Mouse (Mus musculus): ENCODE results near the gene Gnao1. TPM values are rescaled to one million over a fixed set of nuclear protein-coding genes. Genes with fewer than 3 reads are reported as not detected.

Gnao1 gene
- polyA plus RNA-seq, 1 experiment from 2014 or later: 0.74 TPM

- Histone ChIP-seq H3K4me3 (replicated peaks) (no peak overlapping the region), H3K9me3 (replicated peaks) (no peaks in the 10 kb centered on the region), H3K4me2 (no peak overlapping the region), H3K27me3 (peaks cover 31% of the 10 kb centered on the region), H3K27ac (replicated peaks) (no peak overlapping the region), H3K4me1 (replicated peaks) (peaks cover 3% of the 10 kb centered on the region; the same call in 1 of the 2 replicates), H3K9ac (no peak overlapping the region), H3K36me3 (replicated peaks) (no peaks in the 10 kb centered on the region)
- no peak for ATAC-seq (ENCODE audit: insufficient read depth)
- 73% methylated on average over 1 of the region's 1 CpGs for WGBS (ENCODE audit: insufficient replicate concordance)
These were observed 7.6 kb downstream of the Gnao1 start for GRCm38 (mm10) chr8:93817366-93817765.

GRCm38 (mm10) chr8:93819929-93820328 lies 10.2 kb downstream of the Gnao1 start:
- no peak overlapping the region for H3K9ac ChIP-seq

DNA sequence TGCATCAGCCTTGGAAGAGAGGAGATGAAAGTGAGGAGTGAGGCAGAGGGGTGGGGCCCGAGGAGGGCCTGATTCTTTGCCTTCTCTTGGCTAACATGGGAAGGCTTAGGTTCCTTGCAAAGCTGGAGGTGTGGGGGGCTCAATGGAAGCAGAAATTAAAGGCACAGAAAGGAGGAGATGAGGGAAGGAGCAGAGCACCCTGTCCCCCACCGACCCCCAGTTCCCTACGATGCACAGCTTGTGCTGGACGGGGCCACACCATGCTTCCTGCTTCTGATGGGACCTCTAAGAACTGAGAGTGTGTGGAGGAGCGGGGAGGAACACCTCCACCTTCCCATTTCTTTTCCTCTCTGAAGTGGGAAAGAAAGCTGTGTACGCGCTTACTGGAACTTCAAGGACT lies 11.6 kb downstream of the Gnao1 start:
- H3K4me2 ChIP-seq: no peak overlapping the region
- no peaks in the 10 kb centered on the region for H3K27me3 ChIP-seq
- WGBS (ENCODE audit: insufficient replicate concordance): 65% methylated on average over 7 of the region's 7 CpGs
- ATAC-seq (ENCODE audit: insufficient read depth): no peak
- H3K4me1 ChIP-seq (replicated peaks): no peaks in the 10 kb centered on the region
- H3K27ac ChIP-seq (replicated peaks): no peak overlapping the region
- no peaks in the 10 kb centered on the region for H3K36me3 ChIP-seq (replicated peaks)
- no peaks in the 10 kb centered on the region for H3K9me3 ChIP-seq (replicated peaks)
- no peak overlapping the region for H3K4me3 ChIP-seq (replicated peaks)
- no peak overlapping the region for H3K9ac ChIP-seq

More at GRCm38 (mm10) chr8:93819929-93820328, 10.2 kb downstream of the Gnao1 start:
- Histone ChIP-seq H3K36me3 (replicated peaks) (no peaks in the 10 kb centered on the region), H3K27ac (replicated peaks) (no peak overlapping the region), H3K9me3 (replicated peaks) (no peaks in the 10 kb centered on the region), H3K4me3 (replicated peaks) (no peak overlapping the region), H3K4me2 (no peak overlapping the region), H3K4me1 (replicated peaks) (no peaks in the 10 kb centered on the region), H3K27me3 (peaks cover 6% of the 10 kb centered on the region)
- no peak for ATAC-seq (ENCODE audit: insufficient read depth)
- 47% methylated on average over 4 of the region's 4 CpGs for WGBS (ENCODE audit: insufficient replicate concordance)

DNA sequence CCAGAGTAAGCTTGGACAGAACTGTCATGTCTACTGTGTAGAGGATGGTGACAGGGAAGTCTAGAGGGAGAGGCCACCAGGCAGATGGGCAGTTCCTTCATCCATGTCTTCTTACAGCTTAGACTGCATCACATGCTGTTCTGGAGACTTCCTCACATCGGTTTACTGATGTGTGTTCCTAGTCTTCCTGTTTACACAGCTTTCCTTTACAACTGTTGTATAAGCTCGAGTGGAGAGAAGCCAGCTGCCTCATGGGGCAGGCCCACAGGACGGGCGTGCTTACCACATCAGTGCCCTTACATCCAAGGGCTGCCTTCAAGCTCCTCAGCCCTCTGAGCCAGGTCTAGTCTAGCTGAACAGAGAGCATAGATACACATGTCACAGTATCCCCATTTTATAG lies 15.6 kb downstream of the Gnao1 start:
- no peaks in the 10 kb centered on the region for H3K9me3 ChIP-seq (replicated peaks)
- H3K27ac ChIP-seq (replicated peaks): no peak overlapping the region
- H3K9ac ChIP-seq: no peak overlapping the region
- no peak overlapping the region for H3K4me2 ChIP-seq
- no peaks in the 10 kb centered on the region for H3K36me3 ChIP-seq (replicated peaks)
- no peaks in the 10 kb centered on the region for H3K27me3 ChIP-seq
- H3K4me1 ChIP-seq (replicated peaks): no peaks in the 10 kb centered on the region
- no peak for ATAC-seq (ENCODE audit: insufficient read depth)
- WGBS (ENCODE audit: insufficient replicate concordance): 20% methylated on average over 4 of the region's 4 CpGs
- no peak overlapping the region for H3K4me3 ChIP-seq (replicated peaks)

- H3K27me3 ChIP-seq: no peaks in the 10 kb centered on the region
- H3K27ac ChIP-seq (replicated peaks): no peak overlapping the region
- no peak overlapping the region for H3K9ac ChIP-seq
- no peak overlapping the region for H3K4me2 ChIP-seq
- 78% methylated on average over 3 of the region's 3 CpGs for WGBS (ENCODE audit: insufficient replicate concordance)
- no peak for ATAC-seq (ENCODE audit: insufficient read depth)
- H3K9me3 ChIP-seq (replicated peaks): no peaks in the 10 kb centered on the region
- no peaks in the 10 kb centered on the region for H3K4me1 ChIP-seq (replicated peaks)
- no peaks in the 10 kb centered on the region for H3K36me3 ChIP-seq (replicated peaks)
- no peak overlapping the region for H3K4me3 ChIP-seq (replicated peaks)
These were observed 20.9 kb downstream of the Gnao1 start for GRCm38 (mm10) chr8:93830626-93831025.

- no peak overlapping the region for H3K27ac ChIP-seq (replicated peaks)
- H3K9me3 ChIP-seq (replicated peaks): no peaks in the 10 kb centered on the region
- ATAC-seq (ENCODE audit: insufficient read depth): no peak
- no peak overlapping the region for H3K4me3 ChIP-seq (replicated peaks)
- no peak overlapping the region for H3K4me2 ChIP-seq
- no peaks in the 10 kb centered on the region for H3K36me3 ChIP-seq (replicated peaks)
- H3K4me1 ChIP-seq (replicated peaks): no peaks in the 10 kb centered on the region
- 51% methylated on average over 5 of the region's 5 CpGs for WGBS (ENCODE audit: insufficient replicate concordance)
- no peak overlapping the region for H3K9ac ChIP-seq
- H3K27me3 ChIP-seq: no peaks in the 10 kb centered on the region
These were observed 26.0 kb downstream of the Gnao1 start for GRCm38 (mm10) chr8:93835771-93836170.

DNA sequence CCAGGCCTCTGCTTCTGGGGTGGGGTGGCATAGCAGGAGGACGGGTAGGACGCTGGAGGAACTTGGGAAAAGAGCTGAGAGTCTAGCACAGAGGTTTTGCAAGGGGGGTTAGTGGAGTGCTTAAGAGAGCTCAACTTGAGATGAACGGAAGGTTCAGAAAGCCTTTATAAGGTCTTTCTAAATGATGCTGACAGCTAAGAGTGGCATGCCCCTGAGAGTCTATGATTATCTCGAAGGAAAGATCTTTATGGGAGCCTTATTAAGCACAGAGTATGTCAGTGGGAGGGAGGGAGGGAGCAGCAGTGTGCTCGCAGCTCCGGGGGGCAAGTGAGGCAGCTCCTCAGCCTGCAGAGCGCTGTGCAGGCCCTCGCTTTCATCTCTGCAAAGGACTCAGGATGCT lies 29.3 kb downstream of the Gnao1 start:
- ATAC-seq (ENCODE audit: insufficient read depth): no peak
- no peak overlapping the region for H3K4me2 ChIP-seq
- H3K4me1 ChIP-seq (replicated peaks): no peaks in the 10 kb centered on the region
- H3K9me3 ChIP-seq (replicated peaks): no peaks in the 10 kb centered on the region
- no peak overlapping the region for H3K9ac ChIP-seq
- WGBS (ENCODE audit: insufficient replicate concordance): 53% methylated on average over 8 of the region's 8 CpGs
- no peak overlapping the region for H3K27ac ChIP-seq (replicated peaks)
- H3K4me3 ChIP-seq (replicated peaks): no peak overlapping the region
- H3K36me3 ChIP-seq (replicated peaks): no peaks in the 10 kb centered on the region
- H3K27me3 ChIP-seq: no peaks in the 10 kb centered on the region

DNA sequence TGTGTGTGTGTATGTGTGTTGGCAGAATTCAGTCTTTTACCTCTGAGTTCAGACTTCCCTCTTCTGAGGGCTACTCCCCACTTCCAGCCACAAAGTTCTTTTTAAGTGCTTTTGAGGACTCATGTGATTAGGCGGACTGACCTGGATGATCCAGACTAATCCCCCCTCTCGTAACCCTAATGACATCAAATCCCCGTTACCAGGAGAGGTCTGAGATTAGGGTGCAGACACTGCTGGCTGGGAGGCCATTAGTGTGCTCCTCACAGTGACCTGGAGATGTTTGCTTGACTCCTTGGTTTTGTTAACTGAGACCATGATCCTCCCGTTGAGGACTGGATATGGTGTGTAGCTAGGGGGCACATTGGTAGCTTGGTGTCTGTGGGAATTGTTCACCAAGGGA lies 30.7 kb downstream of the Gnao1 start:
- Histone ChIP-seq H3K27ac (replicated peaks) (no peak overlapping the region), H3K27me3 (no peaks in the 10 kb centered on the region), H3K9ac (no peak overlapping the region), H3K4me1 (replicated peaks) (no peaks in the 10 kb centered on the region), H3K9me3 (replicated peaks) (no peaks in the 10 kb centered on the region), H3K4me3 (replicated peaks) (no peak overlapping the region), H3K36me3 (replicated peaks) (no peaks in the 10 kb centered on the region), H3K4me2 (no peak overlapping the region)
- 47% methylated on average over 4 of the region's 4 CpGs for WGBS (ENCODE audit: insufficient replicate concordance)
- ATAC-seq (ENCODE audit: insufficient read depth): no peak

GRCm38 (mm10) chr8:93840956-93841752 lies 31.4 kb downstream of the Gnao1 start:
- H3K4me1 ChIP-seq (replicated peaks): no peaks in the 10 kb centered on the region
- no peak overlapping the region for H3K4me3 ChIP-seq (replicated peaks)
- no peak for ATAC-seq (ENCODE audit: insufficient read depth)
- WGBS (ENCODE audit: insufficient replicate concordance): 26% methylated on average over 10 of the region's 10 CpGs
- no peak overlapping the region for H3K4me2 ChIP-seq
- no peak overlapping the region for H3K27ac ChIP-seq (replicated peaks)
- no peak overlapping the region for H3K9ac ChIP-seq
- H3K36me3 ChIP-seq (replicated peaks): no peaks in the 10 kb centered on the region
- H3K9me3 ChIP-seq (replicated peaks): no peaks in the 10 kb centered on the region
- no peaks in the 10 kb centered on the region for H3K27me3 ChIP-seq

GRCm38 (mm10) chr8:93842574-93842973 lies 32.8 kb downstream of the Gnao1 start:
- no peak overlapping the region for H3K9ac ChIP-seq
- H3K9me3 ChIP-seq (replicated peaks): no peaks in the 10 kb centered on the region
- H3K4me3 ChIP-seq (replicated peaks): no peak overlapping the region
- WGBS (ENCODE audit: insufficient replicate concordance): 65% methylated on average over 4 of the region's 4 CpGs
- H3K4me1 ChIP-seq (replicated peaks): no peaks in the 10 kb centered on the region
- H3K4me2 ChIP-seq: no peak overlapping the region
- ATAC-seq (ENCODE audit: insufficient read depth): no peak
- no peaks in the 10 kb centered on the region for H3K36me3 ChIP-seq (replicated peaks)
- H3K27me3 ChIP-seq: no peaks in the 10 kb centered on the region
- no peak overlapping the region for H3K27ac ChIP-seq (replicated peaks)

DNA sequence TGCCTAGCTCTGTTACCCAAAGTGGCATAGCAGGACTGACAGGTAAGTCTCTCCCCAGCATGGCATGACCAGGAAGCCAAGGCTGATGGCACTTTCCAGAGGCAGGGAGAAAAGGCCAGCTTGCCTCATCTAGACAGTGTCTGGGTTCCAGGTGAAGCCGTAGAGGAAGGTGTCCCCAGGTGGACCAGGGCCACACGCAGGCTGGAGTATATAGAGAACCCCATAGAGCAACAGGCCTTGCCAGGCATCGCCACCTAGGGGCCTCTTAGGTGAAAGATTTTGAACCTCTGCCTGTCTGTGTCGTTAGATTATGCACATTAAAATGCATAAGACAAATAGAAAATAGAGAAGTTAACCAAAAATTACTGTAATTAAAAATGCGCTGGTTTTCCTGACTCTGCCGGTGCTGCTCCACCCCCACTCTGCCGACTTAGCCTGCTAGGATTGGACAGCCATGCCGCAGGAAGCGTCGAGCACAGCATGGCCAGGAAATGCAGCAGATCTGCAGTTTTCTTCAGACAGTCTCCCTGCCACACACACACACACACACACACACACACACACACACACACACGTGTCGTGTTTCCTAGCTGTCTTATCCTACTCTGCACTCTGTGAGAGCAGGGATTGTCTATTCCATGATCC lies 34.2 kb downstream of the Gnao1 start:
- Histone ChIP-seq H3K4me1 (replicated peaks) (no peaks in the 10 kb centered on the region), H3K4me3 (replicated peaks) (no peak overlapping the region), H3K4me2 (no peak overlapping the region), H3K36me3 (replicated peaks) (no peaks in the 10 kb centered on the region), H3K9ac (no peak overlapping the region), H3K27me3 (no peaks in the 10 kb centered on the region), H3K9me3 (replicated peaks) (no peaks in the 10 kb centered on the region), H3K27ac (replicated peaks) (no peak overlapping the region)
- no peak for ATAC-seq (ENCODE audit: insufficient read depth)
- WGBS (ENCODE audit: insufficient replicate concordance): 22% methylated on average over 12 of the region's 12 CpGs

All from liver, embryonic 15.5 days (tissue).